Mouse (Mus musculus) liver, adult 2 months (tissue): Measurements from ENCODE around the gene Nudt12. TPM values are rescaled to one million over a fixed set of nuclear protein-coding genes. Genes with fewer than 3 reads are reported as not detected.

Experiments used
- DNase-seq: peaks from one replicate; pipeline ENCODE4 v3.0.0-alpha.2; 2011; ENCODE audit warnings: low read depth, low spot score; ENCODE audit errors: extremely low read depth
- H3K27ac ChIP-seq: fragments of 200-500 bp; replicated peaks from 2 replicates; pipeline ENCODE4 v1.5.1; 2012; ENCODE audit warnings: low read depth, mild to moderate bottlenecking, control low read depth, inconsistent platforms, low read length; ENCODE audit not compliant: insufficient read depth
- H3K27me3 ChIP-seq: fragments of 200-500 bp; 2 replicates; pipeline ENCODE4 v1.6.1; 2012; ENCODE audit warnings: mild to moderate bottlenecking, moderate library complexity, low read length, inconsistent platforms; ENCODE audit not compliant: control insufficient read depth, insufficient read depth
- H3K36me3 ChIP-seq: fragments of 200-500 bp; 2 replicates; pipeline ENCODE4 v1.6.1; 2012; ENCODE audit warnings: low read length, inconsistent platforms; ENCODE audit not compliant: control insufficient read depth, insufficient read depth
- H3K4me1 ChIP-seq: fragments of 200-500 bp; 2 replicates; pipeline ENCODE4 v1.6.1; 2011; ENCODE audit warnings: low read length; ENCODE audit not compliant: control insufficient read depth, insufficient read depth
- H3K4me3 ChIP-seq: fragments of 200-500 bp; 2 replicates; pipeline ENCODE4 v1.5.1; 2011; ENCODE audit warnings: low read depth, mild to moderate bottlenecking, control low read depth, low read length, moderate library complexity; ENCODE audit not compliant: insufficient read depth
- H3K79me2 ChIP-seq: fragments of 200-500 bp; 2 replicates; pipeline ENCODE4 v1.6.1; 2012; ENCODE audit warnings: inconsistent platforms, mild to moderate bottlenecking, low read length, moderate library complexity; ENCODE audit not compliant: control insufficient read depth, insufficient read depth
- H3K9ac ChIP-seq: fragments of 200-500 bp; 2 replicates; pipeline ENCODE4 v1.6.1; 2012; ENCODE audit warnings: low read depth, mild to moderate bottlenecking, control low read depth, inconsistent platforms, low read length
- CTCF ChIP-seq: fragments of 200-500 bp; IDR thresholded peaks from 2 replicates; pipeline ENCODE4 v1.5.1; 2011; ENCODE audit warnings: low read depth, low read length, control low read depth
- POLR2A ChIP-seq: fragments of 200-500 bp; IDR thresholded peaks from 2 replicates; pipeline ENCODE4 v1.6.1; 2011; ENCODE audit warnings: low read length, control low read depth; ENCODE audit not compliant: insufficient read depth; ENCODE audit errors: extremely low read depth
- WGBS: fragments of 180-500 bp; shearing (Covaris S2); methylation state at CpG from one replicate; pipeline ENCODE4 v1.1.7; 2018; 5-methylcytosine and 5-hydroxymethylcytosine counted together
- polyA plus RNA-seq: library from polyadenylated mRNA; depleted of rRNA; stranded (reverse); fragments of >200 nt; gene quantifications from 2 replicates; pipeline ENCODE4 v1.2.3, GENCODE M21; 2012; rRNA removed
- total RNA-seq: library from RNA; depleted of rRNA; stranded (reverse); fragments of >200 nt; gene quantifications from 2 replicates; pipeline ENCODE4 v1.2.3, GENCODE M21; 2014; rRNA removed

Nudt12 gene
- total RNA-seq: 48.0 and 48.3 TPM in 2 replicates
- polyA plus RNA-seq: 13.6 and 16.7 TPM in 2 replicates

DNA sequence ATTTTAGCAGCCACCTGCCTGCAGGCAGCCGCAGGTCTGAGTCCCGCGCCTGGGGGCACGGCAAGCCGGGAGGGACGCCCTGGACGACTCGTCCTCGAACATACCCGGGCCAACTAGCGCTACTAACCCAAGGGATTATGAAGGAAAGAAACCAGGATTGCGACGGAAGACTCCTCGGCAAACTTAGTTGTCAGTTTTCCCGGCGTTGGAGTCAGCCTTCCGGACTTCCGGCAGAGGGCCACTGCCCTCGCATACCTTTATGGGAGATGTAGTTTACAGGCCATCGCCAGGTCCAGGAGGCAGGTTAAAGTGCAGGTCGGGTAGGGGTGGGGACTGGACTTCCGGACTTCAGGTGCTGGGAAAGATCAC lies at the start of gene Nudt12:
Gene Nudt12, minus strand, starts transcription at position 282 of the 369 bp plus-strand sequence.
- Histone ChIP-seq H3K27ac (peak within 1 kb of the TSS; percentile 98), H3K9ac (peak within 1 kb of the TSS; percentile 81), H3K27me3 (no peaks in the 10 kb centered on the region), H3K4me3 (peak within 1 kb of the TSS; percentile 67), H3K79me2 (peaks cover 3% of the 10 kb centered on the region; the same call in 1 of the 2 replicates), H3K36me3 (peaks cover 13% of the 10 kb centered on the region), H3K4me1 (peaks cover 5% of the 10 kb centered on the region; the same call in 1 of the 2 replicates)
- WGBS: under 1% methylated on average over 22 of the region's 22 CpGs
- TF ChIP-seq CTCF (peak; percentile 18), POLR2A (0 out of 2 replicates have a peak, but pooled peaks have one; percentile 18)
- peak; percentile 94 for DNase-seq

DNA sequence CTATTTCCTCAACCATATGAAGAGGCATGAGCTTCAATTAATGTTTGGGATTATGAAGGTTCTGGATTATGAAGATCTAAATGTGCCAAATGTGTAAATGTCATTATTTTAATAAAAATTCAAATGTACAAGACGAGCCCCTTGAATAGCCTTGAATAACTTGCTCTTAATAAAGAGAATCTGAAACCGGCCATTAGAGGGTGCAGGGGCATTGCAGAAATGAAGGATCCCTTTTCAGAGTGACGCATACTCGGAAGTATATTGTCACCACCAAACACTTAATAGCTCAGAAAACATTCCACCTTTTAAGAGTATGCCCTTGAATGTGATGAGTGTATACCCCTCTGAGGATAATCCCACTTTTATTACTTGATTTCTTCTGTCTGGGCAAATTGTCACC lies 40.1 kb upstream of the Nudt12 start:
- no peak overlapping the region for H3K27ac ChIP-seq
- no peaks in the 10 kb centered on the region for H3K4me1 ChIP-seq
- H3K36me3 ChIP-seq: no peaks in the 10 kb centered on the region
- WGBS: 72% methylated on average over 4 of the region's 4 CpGs
- DNase-seq: no peak
- no peaks in the 10 kb centered on the region for H3K79me2 ChIP-seq
- no peak overlapping the region for H3K4me3 ChIP-seq
- H3K9ac ChIP-seq: no peak overlapping the region
- no peaks in the 10 kb centered on the region for H3K27me3 ChIP-seq
- TF ChIP-seq POLR2A: no peak
- no peak for TF ChIP-seq CTCF

- WGBS: 33% methylated on average over 5 of the region's 5 CpGs
- Histone ChIP-seq H3K4me3 (no peak overlapping the region), H3K4me1 (no peaks in the 10 kb centered on the region), H3K36me3 (no peaks in the 10 kb centered on the region), H3K79me2 (no peaks in the 10 kb centered on the region), H3K9ac (no peak overlapping the region), H3K27me3 (no peaks in the 10 kb centered on the region), H3K27ac (no peak overlapping the region)
- TF ChIP-seq POLR2A (no peak), CTCF (no peak)
- peak; percentile 36 for DNase-seq
Observed at GRCm38 (mm10) chr17:59039754-59040153, 26.6 kb upstream of the Nudt12 start.

- no peak for DNase-seq
- Histone ChIP-seq H3K9ac (no peak overlapping the region), H3K4me1 (no peaks in the 10 kb centered on the region), H3K36me3 (no peaks in the 10 kb centered on the region), H3K79me2 (no peaks in the 10 kb centered on the region), H3K27ac (no peak overlapping the region), H3K27me3 (no peaks in the 10 kb centered on the region), H3K4me3 (no peak overlapping the region)
- WGBS: 90% methylated on average over 3 of the region's 3 CpGs
- TF ChIP-seq POLR2A (no peak), CTCF (no peak)
Observed at GRCm38 (mm10) chr17:59033445-59033844, 20.3 kb upstream of the Nudt12 start.

- H3K36me3 ChIP-seq: no peaks in the 10 kb centered on the region
- no peak for DNase-seq
- WGBS: 75% methylated on average over 3 of the region's 3 CpGs
Observed at GRCm38 (mm10) chr17:59026336-59026735, 13.2 kb upstream of the Nudt12 start.

DNA sequence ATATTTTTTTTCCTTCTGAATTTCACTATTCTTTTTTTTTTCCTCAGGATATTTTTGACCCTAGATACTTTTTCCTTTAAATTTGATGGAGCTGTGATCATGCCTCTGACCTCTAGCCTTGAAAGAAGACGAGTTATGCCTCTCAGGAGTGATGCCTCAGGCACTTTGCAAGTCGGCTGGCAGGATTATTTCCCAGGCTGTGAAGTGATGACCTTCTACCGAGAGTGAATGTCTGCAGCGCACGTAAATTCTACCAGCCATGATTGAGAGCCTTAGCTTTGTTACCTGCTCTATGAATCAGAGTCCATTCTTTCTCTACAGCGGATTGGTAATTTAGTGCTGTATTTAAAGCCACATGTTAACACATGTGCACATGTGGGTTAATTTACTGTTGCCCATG lies 11.3 kb upstream of the Nudt12 start:
- no peak for DNase-seq
- no peak for TF ChIP-seq CTCF
- TF ChIP-seq POLR2A: no peak
- Histone ChIP-seq H3K36me3 (no peaks in the 10 kb centered on the region), H3K4me3 (no peak overlapping the region), H3K4me1 (no peaks in the 10 kb centered on the region), H3K27me3 (no peaks in the 10 kb centered on the region), H3K27ac (no peak overlapping the region), H3K9ac (no peak overlapping the region), H3K79me2 (no peaks in the 10 kb centered on the region)
- WGBS: 74% methylated on average over 6 of the region's 6 CpGs

More at GRCm38 (mm10) chr17:59026336-59026735, 13.2 kb upstream of the Nudt12 start:
- H3K4me3 ChIP-seq: no peak overlapping the region
- H3K4me1 ChIP-seq: no peaks in the 10 kb centered on the region
- H3K9ac ChIP-seq: no peak overlapping the region
- H3K27me3 ChIP-seq: no peaks in the 10 kb centered on the region
- no peak overlapping the region for H3K27ac ChIP-seq
- H3K79me2 ChIP-seq: no peaks in the 10 kb centered on the region
- TF ChIP-seq CTCF (no peak), POLR2A (no peak)
